Mouse (Mus musculus) erythroblast, embryonic 14.5 days (primary cell): ENCODE results near the gene Ptpa.

Source experiments
- GATA1 ChIP-seq: IDR thresholded peaks from 2 replicates; pipeline ENCODE4 v1.6.1; 2012; ENCODE audit warnings: low read length, inconsistent platforms, mixed read lengths
- TAL1 ChIP-seq: IDR thresholded peaks from 3 replicates; pipeline ENCODE4 v1.6.1; 2012; ENCODE audit warnings: low read length, inconsistent platforms, mixed read lengths

GRCm38 (mm10) chr2:30407778-30408177, 8.1 kb upstream of the Ptpa start:
- TF ChIP-seq GATA1 (no peak), TAL1 (no peak)
